Mouse (Mus musculus) urinary bladder, adult 18-20 months (tissue): ENCODE results near the gene Mycbpap.

Source experiments
- DNase-seq, 2 experiments: peaks; one replicate each; pipeline ENCODE4 v3.0.0; 2022; ENCODE audit warnings: low spot score in 2 of 2, mixed read lengths in 2 of 2

Mycbpap gene

GRCm38 (mm10) chr11:94533171-94533570 is 11.6 kb upstream of the Mycbpap start:
- no peak for DNase-seq

GRCm38 (mm10) chr11:94528879-94529278 is 7.3 kb upstream of the Mycbpap start:
- DNase-seq = no peak

DNA sequence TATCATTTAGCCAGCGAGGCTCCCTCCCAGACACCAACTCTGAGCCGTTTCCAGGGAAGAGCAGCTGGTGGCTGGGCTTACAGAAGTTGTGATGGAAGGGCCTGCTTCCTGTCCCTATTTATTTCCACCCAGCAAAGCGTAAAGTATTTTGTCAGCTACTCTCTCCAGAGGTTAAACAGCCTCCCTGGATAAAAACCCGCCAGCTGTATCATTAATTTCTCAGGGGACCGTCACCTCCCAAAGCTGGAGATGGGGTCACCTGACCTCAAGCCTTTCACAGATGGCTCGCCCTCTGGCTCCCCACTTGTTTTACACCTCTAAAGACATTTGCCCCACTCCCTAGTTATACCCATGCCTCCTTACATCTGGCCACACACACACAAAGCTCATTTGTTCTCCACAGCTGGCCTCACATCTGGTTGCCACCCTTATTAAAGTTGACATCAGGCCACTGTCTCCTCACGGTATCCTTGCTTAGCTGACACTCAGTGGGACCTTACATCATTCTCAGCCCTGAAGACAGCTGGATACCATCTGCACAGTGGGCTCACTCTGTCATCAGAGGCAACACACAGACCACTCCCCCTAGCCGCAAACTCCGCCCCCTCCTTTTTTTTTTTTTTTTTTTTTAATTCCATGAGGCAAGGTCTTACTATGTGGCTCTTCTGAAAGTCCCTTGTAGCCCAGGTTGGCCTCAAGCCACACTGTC is 4.8 kb upstream of the Mycbpap start:
- no peak for DNase-seq

GRCm38 (mm10) chr11:94513452-94513851 is 8.1 kb downstream of the Mycbpap start:
- DNase-seq = no peak

- DNase-seq = peak; percentile 29 to 39
Measured at GRCm38 (mm10) chr11:94508976-94509375, 12.6 kb downstream of the Mycbpap start.

DNA sequence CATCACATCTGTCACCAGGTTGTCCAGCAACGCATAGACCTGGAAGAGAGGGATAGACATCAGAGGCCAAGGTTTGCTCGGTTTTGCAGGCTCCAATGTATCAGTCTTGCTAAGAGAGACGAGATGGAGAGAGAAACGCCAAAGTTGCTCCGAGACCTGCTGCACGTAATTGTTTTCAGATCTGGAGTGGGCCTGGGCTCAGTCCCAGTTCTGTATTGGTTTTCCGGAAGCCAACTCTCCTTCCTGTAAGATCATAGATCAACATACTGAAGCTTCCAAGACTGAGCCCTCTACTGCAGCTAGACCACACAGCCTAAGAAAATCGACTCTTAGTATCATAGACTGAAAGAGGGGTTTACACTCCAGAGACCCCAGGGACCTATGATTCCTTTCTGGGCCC is 20.1 kb downstream of the Mycbpap start:
- no peak for DNase-seq

- no peak for DNase-seq
Measured at GRCm38 (mm10) chr11:94500362-94500761, 21.2 kb downstream of the Mycbpap start.

DNA sequence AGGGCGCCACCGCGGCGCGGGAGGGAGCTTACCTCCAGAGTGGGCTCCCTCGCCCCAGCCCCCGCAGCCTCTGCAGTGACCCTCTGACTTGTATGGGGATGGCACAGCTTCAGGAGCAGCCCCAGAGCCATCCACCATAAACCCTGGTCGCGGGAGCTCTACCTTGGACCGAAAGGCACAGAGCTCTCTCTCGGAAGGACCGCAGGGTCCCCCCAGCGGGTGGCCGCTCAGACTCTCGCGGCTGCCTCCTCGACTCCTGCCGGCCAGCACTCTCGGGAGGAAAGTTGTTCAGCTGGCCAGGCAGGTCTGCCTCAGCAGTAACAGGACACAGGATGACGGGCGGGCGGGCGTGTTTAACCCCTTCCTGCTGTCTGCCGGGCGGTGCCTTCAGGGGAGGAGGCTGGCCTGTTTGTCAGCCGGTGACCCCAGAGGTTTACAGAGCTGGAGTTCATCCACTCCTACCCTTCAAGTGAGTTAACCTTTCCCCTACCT is 21.8 kb downstream of the Mycbpap start, which contains the start of gene Epn3:
Epn3 (minus strand) TSS at position 314 of the 492 bp plus-strand sequence.
- DNase-seq = peak; percentile 64 to 74

GRCm38 (mm10) chr11:94499035-94499434 is 22.5 kb downstream of the Mycbpap start:
- peak in 1 of 2 experiments; percentile 21 for DNase-seq

DNA sequence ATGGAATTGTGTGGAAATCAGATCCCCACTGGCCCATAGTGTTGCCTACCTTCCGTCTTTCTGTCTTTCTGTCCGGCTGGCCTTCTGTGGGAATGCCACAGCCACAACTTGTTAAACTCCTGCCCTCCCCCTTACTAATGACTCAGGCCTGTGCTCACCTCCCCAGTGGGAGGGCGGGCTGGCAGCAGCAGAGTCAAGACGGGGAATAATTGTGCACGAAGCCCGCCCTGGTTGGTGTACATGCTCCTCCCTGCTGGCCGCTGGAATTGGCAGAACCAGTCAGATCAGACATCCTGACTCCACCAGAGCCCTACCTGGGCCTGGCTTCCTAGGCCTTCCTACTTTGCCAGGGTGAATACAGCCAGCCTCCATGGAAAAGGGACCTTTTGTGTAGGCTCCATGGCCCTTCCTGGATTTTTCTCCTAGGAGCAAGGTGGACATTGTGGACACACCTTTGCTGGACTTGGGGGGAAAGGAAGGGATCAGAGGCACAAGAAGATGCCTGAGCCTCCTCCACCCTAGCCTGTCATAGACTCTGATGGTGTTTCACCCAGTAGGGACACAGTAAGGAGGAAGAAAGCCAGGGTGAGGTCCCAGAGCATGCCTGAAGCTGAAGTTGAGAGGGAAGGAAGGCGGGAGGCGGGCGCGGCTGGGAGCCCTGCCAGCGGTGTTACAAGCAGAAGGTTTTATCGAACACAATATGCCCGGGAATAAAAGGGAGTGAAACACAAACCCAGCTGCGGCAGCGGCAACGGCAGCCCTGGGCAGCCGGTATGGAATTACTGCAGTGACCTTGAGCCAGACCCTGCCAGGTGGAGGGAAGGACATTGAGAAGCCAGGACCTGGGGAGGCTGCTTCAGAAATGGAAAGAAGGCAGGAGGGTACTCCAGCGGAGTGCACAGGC is 23.2 kb downstream of the Mycbpap start:
- peak; percentile 56 to 83 for DNase-seq

DNA sequence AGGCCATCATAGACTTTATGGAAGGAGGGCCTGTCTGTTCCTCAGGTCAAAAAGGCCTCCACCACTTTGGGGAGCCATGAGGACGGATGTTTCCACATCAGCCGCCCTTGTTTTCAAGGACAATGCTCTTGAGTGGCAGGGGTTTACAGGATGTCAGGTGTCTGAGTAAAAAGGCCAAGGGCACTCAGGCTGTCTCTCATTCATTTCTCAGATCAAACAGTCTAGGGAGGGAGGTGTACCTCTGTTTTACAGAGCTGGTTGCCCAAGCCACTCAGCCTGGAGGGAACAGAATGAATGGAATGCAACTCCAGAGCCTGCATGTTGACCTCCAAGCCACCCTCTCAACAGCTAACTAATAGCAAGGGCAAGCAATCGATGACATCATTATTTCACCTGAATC is 26.1 kb downstream of the Mycbpap start:
- no peak for DNase-seq

DNA sequence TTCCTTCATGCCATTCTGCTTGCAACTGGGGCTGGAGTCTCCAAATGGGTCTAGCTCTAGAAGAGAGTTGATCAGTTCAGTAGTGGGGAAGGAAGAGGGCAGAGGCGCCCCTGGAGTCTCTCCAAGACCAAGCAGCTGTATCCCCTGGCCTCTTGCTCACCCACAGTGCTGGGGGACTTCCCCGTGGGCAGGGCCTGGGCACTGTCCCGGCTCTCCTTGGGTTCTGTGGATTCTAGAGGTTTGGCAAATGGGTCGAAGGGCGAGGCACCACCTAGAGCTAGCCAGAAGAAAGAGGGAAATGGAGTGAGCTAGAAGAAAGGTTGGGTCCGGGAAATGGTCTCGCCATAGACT is 29.8 kb downstream of the Mycbpap start:
- DNase-seq = no peak

DNA sequence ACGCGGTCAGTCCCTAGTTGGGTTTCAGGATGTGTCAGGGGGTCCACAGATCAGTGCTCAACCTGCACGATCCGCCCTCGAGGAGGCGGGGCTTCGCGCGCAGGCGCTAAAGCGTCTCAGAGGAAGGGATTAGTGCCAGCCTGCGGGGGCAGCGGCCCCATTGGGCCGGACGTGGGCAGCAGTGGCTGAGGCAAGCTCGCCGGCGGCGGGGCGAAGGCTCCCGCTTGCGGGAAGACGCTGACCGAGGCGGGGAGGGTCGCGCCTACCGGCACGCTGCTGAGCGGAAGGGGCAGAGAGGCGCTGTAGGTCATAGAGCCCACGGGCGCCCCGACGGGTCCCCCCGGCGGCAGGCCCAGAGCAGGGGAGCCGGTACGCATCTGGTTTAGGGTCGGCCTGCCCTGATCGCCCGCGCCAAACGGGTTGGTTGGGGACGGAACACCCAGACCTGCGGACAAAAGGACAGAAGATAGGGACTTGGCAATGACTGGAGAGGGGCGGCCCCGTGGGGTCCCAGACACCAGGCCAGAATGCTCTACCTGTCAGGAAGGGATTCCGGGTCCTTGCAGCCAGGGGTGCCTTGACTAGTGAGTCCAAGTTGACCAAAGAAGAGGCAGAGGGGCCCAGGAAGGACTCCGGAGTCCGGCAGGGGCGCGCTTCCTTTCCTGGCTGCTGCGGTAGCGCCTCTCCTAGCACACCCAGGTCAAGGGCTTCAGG is 30.4 kb downstream of the Mycbpap start:
- no peak for DNase-seq

DNA sequence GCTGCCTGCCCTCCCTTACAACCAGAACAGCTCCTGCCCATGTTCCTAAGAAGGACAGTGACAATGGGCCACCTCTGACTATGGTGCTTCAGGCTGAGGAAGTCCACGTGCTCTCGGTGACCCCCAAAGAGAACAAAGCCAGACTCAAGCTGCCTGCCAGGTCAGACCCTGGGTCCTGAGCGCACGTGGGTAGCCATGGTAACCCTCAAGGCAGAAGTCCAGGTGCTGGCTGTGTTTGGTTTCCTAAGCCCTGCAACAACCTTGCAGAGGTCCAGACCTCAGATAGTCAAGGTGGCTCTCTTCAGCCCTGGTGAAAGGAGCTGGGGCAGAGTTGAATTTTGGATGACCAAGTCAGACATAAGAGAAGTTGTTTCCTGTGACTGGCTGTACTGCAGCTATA is 31.8 kb downstream of the Mycbpap start:
- no peak for DNase-seq

DNA sequence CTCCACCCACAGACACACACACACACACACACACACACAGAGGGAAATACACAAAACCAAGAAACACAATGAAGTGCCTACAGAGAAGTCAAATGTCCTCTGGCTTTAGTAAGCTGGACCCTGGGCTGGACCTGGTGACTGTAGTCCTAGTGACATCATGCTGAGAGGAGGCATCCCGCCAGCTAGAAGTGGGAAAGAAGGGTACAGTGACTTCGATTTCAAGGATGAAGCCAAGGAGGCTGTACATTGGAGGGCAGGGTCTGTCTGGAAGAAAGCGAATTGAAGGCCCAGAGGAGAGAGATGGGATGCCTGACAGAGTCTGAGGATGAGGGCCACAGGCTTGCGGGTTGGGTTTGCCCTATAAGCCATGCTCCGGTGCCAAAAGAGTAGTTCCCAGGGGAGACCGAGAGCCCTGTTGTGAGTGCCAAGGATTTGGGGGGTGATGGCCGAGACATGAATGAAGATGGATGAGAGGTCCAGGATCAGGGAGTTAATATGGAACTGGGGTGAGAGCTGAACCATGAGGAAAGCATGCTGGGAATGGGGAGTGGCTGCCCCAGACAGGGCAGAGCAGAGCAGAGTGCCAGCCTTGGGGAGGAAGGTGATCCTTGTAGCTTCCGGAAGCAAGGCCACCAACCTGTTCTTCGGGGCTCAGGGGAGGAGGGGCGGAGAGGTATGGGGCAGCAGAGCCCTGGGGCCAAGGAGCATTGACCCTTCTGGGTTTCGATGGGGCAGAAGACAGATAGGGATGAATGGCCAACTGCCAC is 32.6 kb downstream of the Mycbpap start:
- no peak for DNase-seq

DNA sequence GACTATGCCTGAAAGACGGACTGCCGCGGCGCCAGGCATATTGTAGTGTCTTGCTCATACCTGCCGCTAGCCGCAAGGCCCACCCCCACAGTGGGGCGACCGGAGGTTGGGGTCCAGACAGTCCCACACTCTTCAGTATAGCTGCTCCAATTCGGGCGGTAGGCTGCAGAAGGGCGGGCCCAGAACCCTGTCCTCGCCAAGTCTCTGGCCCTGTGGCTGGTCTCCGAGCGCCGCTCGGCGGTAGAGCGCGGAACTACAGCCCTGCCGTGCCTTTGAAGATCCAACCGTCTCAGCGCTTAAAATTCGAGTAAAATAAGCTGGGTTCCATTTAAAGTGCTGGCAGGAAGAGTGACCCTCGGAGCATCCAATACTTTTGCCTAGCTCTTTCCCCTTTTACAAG is 35.5 kb downstream of the Mycbpap start, which contains the start of gene Spata20:
Spata20 (minus strand) TSS at position 179 of the 400 bp plus-strand sequence.
- peak; percentile 75 to 90 for DNase-seq

DNA sequence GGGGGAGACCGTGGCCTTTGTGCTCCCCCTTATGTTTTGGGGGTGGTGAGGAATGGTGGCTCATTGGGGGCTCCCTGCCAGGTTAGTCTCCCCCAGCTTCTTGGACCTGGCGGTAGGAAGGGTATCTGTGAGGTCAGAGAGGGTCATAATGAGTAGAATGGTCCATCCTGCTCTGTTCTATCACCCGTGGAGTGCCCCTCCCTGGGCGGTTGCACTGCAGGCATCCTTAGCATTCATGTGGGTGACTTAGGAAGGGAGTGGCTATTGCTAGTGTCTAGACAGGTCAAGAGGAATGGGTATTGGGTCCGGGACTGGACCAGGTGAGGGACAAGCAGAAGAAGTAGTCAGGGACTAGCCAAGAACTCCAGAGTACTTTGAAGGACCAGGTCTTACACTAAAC is 36.3 kb downstream of the Mycbpap start:
- no peak for DNase-seq

GRCm38 (mm10) chr11:94484636-94485035 is 36.9 kb downstream of the Mycbpap start:
- no peak for DNase-seq

DNA sequence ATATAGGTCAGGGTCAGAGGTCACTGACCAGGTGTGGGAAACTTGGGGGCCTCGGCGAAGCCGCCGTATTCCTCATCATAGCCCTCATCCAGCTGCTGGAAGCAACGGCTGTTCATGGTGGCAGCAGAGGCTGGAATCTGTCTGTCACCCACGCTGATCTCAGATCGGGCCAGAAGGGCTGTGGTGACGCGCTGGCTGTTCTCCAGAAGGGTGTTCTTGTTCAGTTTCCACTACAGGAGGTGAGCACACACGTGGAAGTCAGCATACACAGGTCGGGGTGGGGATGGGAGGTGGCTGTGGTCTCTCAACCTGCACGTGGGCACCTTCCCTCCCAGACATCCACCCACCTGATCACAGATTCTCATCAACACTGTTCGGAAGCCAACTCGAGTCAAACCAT is 37.6 kb downstream of the Mycbpap start:
- DNase-seq = no peak

- no peak for DNase-seq
Measured at GRCm38 (mm10) chr11:94483436-94483835, 38.1 kb downstream of the Mycbpap start.

GRCm38 (mm10) chr11:94482738-94483137 is 38.8 kb downstream of the Mycbpap start:
- no peak for DNase-seq
